Mouse (Mus musculus) forebrain, postnatal 0 days (tissue): ENCODE measurements at regions not wholly inside any gene's neighbourhood (a gene's known extent, or its start where the extent isn't known, plus 50 kb on each side); places are given as distances from the start of the nearest gene placed in this dataset.

Experiments used
- ATAC-seq: fragments of 200-750 bp; cut with Nextera tagmentation; 2 replicates; pipeline ENCODE4 v1.8.0; 2017; ENCODE audit warnings: mild to moderate bottlenecking, moderate library complexity
- DNase-seq: peaks from one replicate; pipeline ENCODE4 v3.0.0-alpha.2; 2015
- H3K27ac ChIP-seq: fragments of 300-500 bp; sonication (generic); 2 replicates; pipeline ENCODE4 v1.5.1; 2014; ENCODE audit warnings: low read depth, mild to moderate bottlenecking, antibody characterized with exemption, low read length, moderate library complexity, mixed read lengths
- H3K27me3 ChIP-seq: fragments of 300-500 bp; sonication (generic); 2 replicates; pipeline ENCODE4 v1.6.1; 2014; ENCODE audit warnings: mild to moderate bottlenecking, low read length, mixed read lengths; ENCODE audit not compliant: insufficient read depth
- H3K36me3 ChIP-seq: fragments of 300-500 bp; sonication (generic); 2 replicates; pipeline ENCODE4 v1.6.1; 2014; ENCODE audit warnings: mild to moderate bottlenecking, moderate library complexity; ENCODE audit not compliant: insufficient read depth
- H3K4me1 ChIP-seq: fragments of 300-500 bp; sonication (generic); 2 replicates; pipeline ENCODE4 v1.6.1; 2014; ENCODE audit warnings: antibody characterized with exemption; ENCODE audit not compliant: insufficient read depth
- H3K4me2 ChIP-seq: fragments of 300-500 bp; sonication (generic); 2 replicates; pipeline ENCODE4 v1.6.1; 2014; ENCODE audit warnings: low read depth, mild to moderate bottlenecking, moderate library complexity
- H3K4me3 ChIP-seq: fragments of 300-500 bp; sonication (generic); 2 replicates; pipeline ENCODE4 v1.5.1; 2014; ENCODE audit warnings: low read depth, low read length, mixed read lengths
- H3K9ac ChIP-seq: fragments of 300-500 bp; sonication (generic); 2 replicates; pipeline ENCODE4 v1.6.1; 2014; ENCODE audit warnings: mild to moderate bottlenecking
- H3K9me3 ChIP-seq: fragments of 300-500 bp; sonication (generic); 2 replicates; pipeline ENCODE4 v1.6.1; 2016; ENCODE audit warnings: low read length
- CTCF ChIP-seq: sonication (generic); IDR thresholded peaks from 2 replicates; pipeline ENCODE4 v1.5.1; 2016; ENCODE audit warnings: antibody characterized with exemption, control low read depth, low read depth
- WGBS: fragments of 180-500 bp; shearing (Covaris S2); extraction: QIAGEN DNeasy Blood & Tissue Kit; methylation state at CpG from one replicate; pipeline ENCODE4 v1.1.7; 2014; 5-methylcytosine and 5-hydroxymethylcytosine counted together

GRCm38 (mm10) chr11:56351798-56352366, 311.1 kb upstream of the Nmur2 start:
- DNase-seq (peak; percentile 52), ATAC-seq (peak; percentile 76)
- WGBS = 49% methylated on average over 7 of the region's 7 CpGs
- Histone ChIP-seq H3K36me3 (no peaks in the 10 kb centered on the region), H3K9me3 (no peaks in the 10 kb centered on the region), H3K9ac (no peak overlapping the region), H3K27ac (no peak overlapping the region), H3K4me1 (no peaks in the 10 kb centered on the region), H3K4me3 (no peak overlapping the region), H3K4me2 (no peak overlapping the region), H3K27me3 (no peaks in the 10 kb centered on the region)
- TF ChIP-seq CTCF = no peak

DNA sequence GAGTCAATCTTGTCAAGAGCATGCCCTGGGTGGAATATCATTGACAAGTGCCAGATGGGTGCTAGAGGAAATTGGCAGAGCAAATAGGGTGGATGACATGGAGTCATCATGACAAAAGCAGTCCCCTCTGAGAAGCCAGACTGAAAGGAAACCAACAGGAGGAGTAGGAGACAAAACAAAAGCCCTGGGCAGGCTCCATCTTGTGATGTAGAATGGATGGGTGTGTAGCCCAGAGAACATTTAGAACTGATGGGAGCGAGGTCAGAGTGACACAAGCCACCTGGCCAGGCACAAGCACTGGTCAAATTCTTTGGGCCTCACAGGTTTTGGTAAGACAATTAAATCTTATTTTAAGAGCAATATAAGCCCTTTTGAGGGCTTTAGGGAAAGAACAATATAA, 310.4 kb upstream of the Nmur2 start:
- H3K4me2 ChIP-seq = no peak overlapping the region
- H3K4me1 ChIP-seq = no peaks in the 10 kb centered on the region
- no peak for TF ChIP-seq CTCF
- H3K4me3 ChIP-seq = no peak overlapping the region
- 85% methylated on average over 1 of the region's 1 CpGs for WGBS
- no peak overlapping the region; the same call in 1 of the 2 replicates for H3K27ac ChIP-seq
- DNase-seq = no peak
- no peaks in the 10 kb centered on the region for H3K9me3 ChIP-seq
- no peaks in the 10 kb centered on the region for H3K27me3 ChIP-seq
- ATAC-seq = no peak
- H3K9ac ChIP-seq = no peak overlapping the region
- H3K36me3 ChIP-seq = no peaks in the 10 kb centered on the region

DNA sequence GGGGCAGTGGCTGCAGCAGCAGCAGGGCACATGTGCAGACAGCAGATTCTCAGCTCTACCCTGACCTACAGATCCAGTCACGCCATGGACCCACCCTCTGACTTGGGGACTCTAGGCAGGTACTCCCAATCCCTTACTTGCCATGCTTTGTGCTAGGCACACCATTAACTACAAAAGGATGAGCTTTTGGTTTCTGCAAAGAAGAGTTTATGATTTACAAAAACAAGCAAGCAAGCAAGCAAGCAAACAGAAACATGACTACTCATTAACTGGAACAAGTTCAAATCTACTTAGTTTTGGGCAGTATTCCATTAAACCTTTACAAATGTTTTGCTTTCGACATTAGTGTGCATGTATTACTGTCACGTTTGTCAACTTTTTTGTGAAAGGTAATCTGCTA, 309.0 kb upstream of the Nmur2 start:
- Histone ChIP-seq H3K9me3 (no peaks in the 10 kb centered on the region), H3K27ac (no peak overlapping the region), H3K9ac (no peak overlapping the region), H3K27me3 (no peaks in the 10 kb centered on the region), H3K36me3 (no peaks in the 10 kb centered on the region), H3K4me3 (no peak overlapping the region), H3K4me2 (no peak overlapping the region), H3K4me1 (no peaks in the 10 kb centered on the region)
- no peak for DNase-seq
- TF ChIP-seq CTCF = no peak
- 78% methylated on average over 3 of the region's 3 CpGs for WGBS
- no peak for ATAC-seq

- no peaks in the 10 kb centered on the region for H3K36me3 ChIP-seq
- H3K27ac ChIP-seq = no peak overlapping the region
- no peak overlapping the region for H3K9ac ChIP-seq
- no peak for TF ChIP-seq CTCF
- H3K9me3 ChIP-seq = no peaks in the 10 kb centered on the region
- no peak for ATAC-seq
- no peak overlapping the region for H3K4me2 ChIP-seq
- DNase-seq = no peak
- no peaks in the 10 kb centered on the region for H3K27me3 ChIP-seq
- no peak overlapping the region for H3K4me3 ChIP-seq
- H3K4me1 ChIP-seq = no peaks in the 10 kb centered on the region
- 83% methylated on average over 5 of the region's 5 CpGs for WGBS
These were observed 307.6 kb upstream of the Nmur2 start for GRCm38 (mm10) chr11:56348408-56348807.

DNA sequence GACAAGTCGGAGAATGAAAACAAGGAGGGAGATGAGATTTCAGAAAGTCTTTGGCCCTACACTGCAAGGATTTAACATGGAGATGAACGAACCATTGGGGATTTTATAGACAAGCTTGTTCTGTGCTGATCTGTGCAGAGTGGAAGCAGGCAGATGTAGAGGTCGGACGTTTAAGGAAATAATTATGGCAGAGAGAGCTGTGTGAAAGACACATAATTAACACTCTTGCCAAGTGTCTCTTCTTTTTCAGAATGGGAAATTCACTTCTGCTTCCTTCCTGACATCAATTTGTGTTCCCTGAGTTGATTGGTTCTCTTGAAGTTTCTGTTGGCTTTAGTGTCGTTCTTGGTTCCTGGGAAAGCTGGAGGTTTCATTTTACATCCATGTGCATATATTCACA, 302.3 kb upstream of the Nmur2 start:
- peak; percentile 31 for DNase-seq
- Histone ChIP-seq H3K27ac (no peak overlapping the region), H3K4me2 (no peak overlapping the region), H3K9ac (no peak overlapping the region), H3K9me3 (no peaks in the 10 kb centered on the region), H3K4me1 (0 out of 2 replicates have a peak, but pooled peaks cover 4% of the 10 kb centered on the region), H3K27me3 (no peaks in the 10 kb centered on the region), H3K36me3 (no peaks in the 10 kb centered on the region), H3K4me3 (no peak overlapping the region)
- WGBS = 46% methylated on average over 5 of the region's 5 CpGs
- ATAC-seq = peak; percentile 82
- no peak for TF ChIP-seq CTCF

- ATAC-seq = no peak
- no peaks in the 10 kb centered on the region for H3K36me3 ChIP-seq
- 64% methylated on average over 1 of the region's 1 CpGs for WGBS
These were observed 300.9 kb upstream of the Nmur2 start for GRCm38 (mm10) chr11:56341731-56342130.

GRCm38 (mm10) chr11:56341040-56341439, 300.2 kb upstream of the Nmur2 start:
- Histone ChIP-seq H3K36me3 (no peaks in the 10 kb centered on the region), H3K9ac (no peak overlapping the region), H3K4me3 (no peak overlapping the region), H3K27ac (no peak overlapping the region), H3K27me3 (no peaks in the 10 kb centered on the region), H3K9me3 (no peaks in the 10 kb centered on the region), H3K4me1 (0 out of 2 replicates have a peak, but pooled peaks cover 4% of the 10 kb centered on the region), H3K4me2 (no peak overlapping the region)
- no peak for TF ChIP-seq CTCF
- ATAC-seq (no peak), DNase-seq (no peak)
- 56% methylated on average over 2 of the region's 2 CpGs for WGBS

More at GRCm38 (mm10) chr11:56341731-56342130, 300.9 kb upstream of the Nmur2 start:
- Histone ChIP-seq H3K4me2 (no peak overlapping the region), H3K9ac (no peak overlapping the region), H3K4me1 (0 out of 2 replicates have a peak, but pooled peaks cover 4% of the 10 kb centered on the region), H3K4me3 (no peak overlapping the region), H3K27me3 (no peaks in the 10 kb centered on the region), H3K27ac (no peak overlapping the region), H3K9me3 (no peaks in the 10 kb centered on the region)
- TF ChIP-seq CTCF = no peak
- DNase-seq = no peak

DNA sequence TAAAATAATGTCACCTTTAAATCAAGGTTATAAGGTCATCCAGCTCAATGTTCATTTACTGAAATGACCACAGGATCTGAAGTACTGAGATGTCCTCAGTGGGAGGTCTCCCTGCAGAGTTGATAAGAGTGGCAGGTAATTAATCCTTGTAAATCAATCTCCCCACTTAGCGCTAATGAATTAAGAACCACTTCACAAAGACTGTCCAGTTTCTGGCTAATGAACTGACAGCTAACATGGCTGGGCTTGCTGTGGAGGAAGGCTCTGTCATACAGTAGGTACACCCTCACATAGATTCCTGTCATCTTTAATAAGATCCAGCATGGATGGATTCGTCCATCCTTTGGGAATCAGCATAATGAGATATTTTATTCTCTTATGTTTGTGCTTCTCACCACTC, 297.7 kb upstream of the Nmur2 start:
- no peak for TF ChIP-seq CTCF
- Histone ChIP-seq H3K4me1 (0 out of 2 replicates have a peak, but pooled peaks cover 4% of the 10 kb centered on the region), H3K9me3 (no peaks in the 10 kb centered on the region), H3K36me3 (no peaks in the 10 kb centered on the region), H3K27me3 (no peaks in the 10 kb centered on the region), H3K27ac (no peak overlapping the region), H3K4me3 (no peak overlapping the region), H3K4me2 (no peak overlapping the region), H3K9ac (no peak overlapping the region)
- WGBS = 48% methylated on average over 2 of the region's 2 CpGs
- no peak for DNase-seq
- ATAC-seq = no peak
